Mouse (Mus musculus): ENCODE measurements around the gene Pms2. TPM values are rescaled to one million over a fixed set of nuclear protein-coding genes. Genes with fewer than 3 reads are reported as not detected.

Gene Pms2
- polyA plus RNA-seq, 1 experiment from 2014 or later: 6.6 TPM

DNA sequence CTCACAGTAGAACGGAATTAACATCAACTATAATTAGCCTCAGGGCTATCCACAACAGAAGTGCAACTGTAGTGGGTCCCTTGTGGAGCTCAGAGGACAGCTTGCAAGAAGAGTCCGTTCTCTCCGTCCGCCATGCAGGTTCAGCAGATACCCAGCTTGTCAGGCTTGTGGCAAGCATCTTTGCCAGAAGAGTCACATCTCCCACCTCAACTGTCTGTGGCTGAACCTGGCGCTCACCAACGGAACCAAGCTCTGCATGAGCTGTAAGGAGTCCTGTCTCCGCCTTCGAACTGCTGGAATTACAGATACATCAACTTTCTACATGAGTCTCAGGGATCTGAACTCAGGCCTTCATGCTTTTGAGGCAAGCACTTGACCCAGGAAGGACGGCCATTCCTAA lies 26.4 kb downstream of the Pms2 start:
- no peaks in the 10 kb centered on the region for H3K27me3 ChIP-seq (ENCODE audit: insufficient read depth, low read length)
- no peak overlapping the region for H3K4me2 ChIP-seq (ENCODE audit: low read depth, low read length)
- no peak for DNase-seq
- H3K4me1 ChIP-seq (ENCODE audit: insufficient read depth): no peaks in the 10 kb centered on the region
- peaks cover 11% of the 10 kb centered on the region; the same call in 1 of the 2 replicates for H3K36me3 ChIP-seq (replicated peaks; ENCODE audit: insufficient read depth, low read length)
- no peaks in the 10 kb centered on the region for H3K9me3 ChIP-seq (ENCODE audit: low read length)
- WGBS (ENCODE audit: insufficient replicate concordance): 86% methylated on average over 9 of the region's 9 CpGs
- H3K27ac ChIP-seq (ENCODE audit: low read depth): no peak overlapping the region
- H3K4me3 ChIP-seq (ENCODE audit: low read depth, low read length): no peak overlapping the region
- no peak for ATAC-seq
- no peak for TF ChIP-seq EP300 (IDR thresholded peaks at IDR 0.05; ENCODE audit: low read depth)
- no peak for TF ChIP-seq CTCF (IDR thresholded peaks at IDR 0.05; ENCODE audit: low read depth)
- no peak overlapping the region for H3K9ac ChIP-seq (replicated peaks)

DNA sequence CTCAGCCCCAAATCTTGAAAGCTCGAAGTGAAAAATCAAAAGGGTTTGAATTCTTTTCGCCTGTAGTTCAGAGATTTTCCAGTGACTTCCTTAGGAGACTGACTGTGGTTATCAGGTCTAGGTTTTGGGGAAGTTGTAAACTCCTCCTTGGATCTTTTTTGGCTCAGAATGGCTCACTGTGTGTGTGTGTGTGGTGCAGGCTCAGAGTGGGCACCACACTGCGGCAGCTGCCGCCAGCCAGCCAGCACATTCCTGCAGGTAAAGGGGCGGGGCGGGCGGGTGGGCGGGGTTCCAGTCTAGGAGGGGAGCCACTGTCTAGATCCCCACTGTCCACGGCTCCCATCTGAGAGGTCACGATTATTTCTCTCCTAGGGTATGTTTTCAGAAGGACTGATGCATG lies 31.8 kb downstream of the Pms2 start:
- no peaks in the 10 kb centered on the region for H3K27me3 ChIP-seq (ENCODE audit: insufficient read depth, low read length)
- H3K27ac ChIP-seq (ENCODE audit: low read depth): no peak overlapping the region
- WGBS (ENCODE audit: insufficient replicate concordance): 18% methylated on average over 10 of the region's 10 CpGs
- ATAC-seq: no peak
- no peaks in the 10 kb centered on the region for H3K36me3 ChIP-seq (replicated peaks; ENCODE audit: insufficient read depth, low read length)
- H3K4me1 ChIP-seq (ENCODE audit: insufficient read depth): no peaks in the 10 kb centered on the region
- H3K9me3 ChIP-seq (ENCODE audit: low read length): no peaks in the 10 kb centered on the region
- H3K4me2 ChIP-seq (ENCODE audit: low read depth, low read length): no peak overlapping the region
- no peak for DNase-seq
- TF ChIP-seq CTCF (IDR thresholded peaks at IDR 0.05; ENCODE audit: low read depth): no peak
- TF ChIP-seq EP300 (IDR thresholded peaks at IDR 0.05; ENCODE audit: low read depth): no peak
- no peak overlapping the region for H3K9ac ChIP-seq (replicated peaks)
- H3K4me3 ChIP-seq (ENCODE audit: low read depth, low read length): no peak overlapping the region

DNA sequence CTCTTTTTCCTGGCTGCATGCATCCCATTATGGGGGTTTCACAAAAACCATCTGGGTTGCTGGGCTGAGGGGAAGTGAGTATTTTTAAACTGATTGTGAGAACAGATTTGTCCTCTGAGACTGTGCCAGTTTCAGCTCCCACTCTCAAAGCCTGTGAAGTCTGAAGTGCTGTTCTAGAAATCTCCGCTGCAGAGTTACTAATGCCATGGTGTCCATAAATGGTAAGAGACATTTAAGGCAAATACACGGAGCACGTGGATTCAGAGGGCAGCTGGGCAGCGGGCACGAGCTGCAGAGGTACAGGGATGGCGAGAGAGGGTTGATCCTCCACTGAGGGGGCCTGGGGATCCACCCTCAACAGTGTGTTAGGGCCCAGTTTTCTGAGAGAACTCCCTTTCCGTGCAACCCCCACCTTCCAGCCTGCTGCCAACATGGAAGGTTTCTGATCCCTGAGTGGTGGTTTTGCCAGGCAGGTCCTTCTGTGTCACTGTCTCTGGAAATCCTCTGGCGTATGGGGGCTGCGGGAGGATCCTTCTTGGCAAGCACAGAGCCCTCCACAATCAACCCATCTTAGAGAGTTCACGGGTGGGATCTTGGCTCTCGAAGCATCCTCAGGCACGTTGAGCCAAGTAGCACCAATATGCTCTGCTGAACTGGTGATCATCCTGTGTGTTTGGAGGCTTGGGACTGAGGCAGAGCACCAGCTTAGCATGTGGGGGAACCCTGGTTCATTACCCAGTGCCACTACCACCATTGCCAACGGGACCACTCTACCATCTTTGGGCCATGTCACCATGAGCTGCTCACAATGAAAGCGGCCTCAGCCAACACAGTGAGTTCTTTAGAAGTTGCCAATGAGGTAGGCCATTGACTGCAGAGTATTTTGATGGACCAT lies 33.7 kb downstream of the Pms2 start:
- no peaks in the 10 kb centered on the region for H3K27me3 ChIP-seq (ENCODE audit: insufficient read depth, low read length)
- H3K27ac ChIP-seq (ENCODE audit: low read depth): no peak overlapping the region
- ATAC-seq (no peak), DNase-seq (no peak)
- no peaks in the 10 kb centered on the region for H3K36me3 ChIP-seq (replicated peaks; ENCODE audit: insufficient read depth, low read length)
- no peak overlapping the region for H3K4me3 ChIP-seq (ENCODE audit: low read depth, low read length)
- H3K4me2 ChIP-seq (ENCODE audit: low read depth, low read length): no peak overlapping the region
- no peaks in the 10 kb centered on the region for H3K9me3 ChIP-seq (ENCODE audit: low read length)
- 80% methylated on average over 14 of the region's 14 CpGs for WGBS (ENCODE audit: insufficient replicate concordance)
- TF ChIP-seq CTCF (IDR thresholded peaks at IDR 0.05; ENCODE audit: low read depth) (no peak), EP300 (IDR thresholded peaks at IDR 0.05; ENCODE audit: low read depth) (no peak)
- no peak overlapping the region for H3K9ac ChIP-seq (replicated peaks)
- H3K4me1 ChIP-seq (ENCODE audit: insufficient read depth): no peaks in the 10 kb centered on the region

DNA sequence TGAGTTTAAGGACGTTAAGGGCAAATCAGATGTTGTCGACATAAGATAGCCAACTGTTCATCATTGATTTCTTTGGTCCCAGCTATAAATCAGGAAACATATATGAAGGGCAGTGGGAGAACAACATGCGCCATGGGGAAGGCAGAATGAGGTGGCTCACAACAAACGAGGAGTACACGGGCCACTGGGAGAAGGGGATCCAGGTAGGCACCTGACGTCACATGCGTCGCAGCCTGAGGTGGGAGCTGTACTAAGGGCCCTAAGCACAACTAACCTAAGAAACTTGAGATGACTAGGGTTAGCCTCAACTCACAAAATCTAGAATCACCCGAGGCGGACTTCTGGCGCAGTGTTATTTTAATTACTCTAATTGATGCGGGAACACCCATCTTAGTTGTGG lies 38.6 kb downstream of the Pms2 start:
- DNase-seq: no peak
- Histone ChIP-seq H3K27ac (ENCODE audit: low read depth) (no peak overlapping the region), H3K9me3 (ENCODE audit: low read length) (no peaks in the 10 kb centered on the region), H3K36me3 (replicated peaks; ENCODE audit: insufficient read depth, low read length) (no peaks in the 10 kb centered on the region), H3K27me3 (ENCODE audit: insufficient read depth, low read length) (no peaks in the 10 kb centered on the region), H3K4me3 (ENCODE audit: low read depth, low read length) (no peak overlapping the region), H3K9ac (replicated peaks) (no peak overlapping the region), H3K4me2 (ENCODE audit: low read depth, low read length) (no peak overlapping the region), H3K4me1 (ENCODE audit: insufficient read depth) (no peaks in the 10 kb centered on the region)
- no peak for TF ChIP-seq CTCF (IDR thresholded peaks at IDR 0.05; ENCODE audit: low read depth)
- TF ChIP-seq EP300 (IDR thresholded peaks at IDR 0.05; ENCODE audit: low read depth): no peak
- WGBS (ENCODE audit: insufficient replicate concordance): 85% methylated on average over 12 of the region's 12 CpGs
- no peak for ATAC-seq

DNA sequence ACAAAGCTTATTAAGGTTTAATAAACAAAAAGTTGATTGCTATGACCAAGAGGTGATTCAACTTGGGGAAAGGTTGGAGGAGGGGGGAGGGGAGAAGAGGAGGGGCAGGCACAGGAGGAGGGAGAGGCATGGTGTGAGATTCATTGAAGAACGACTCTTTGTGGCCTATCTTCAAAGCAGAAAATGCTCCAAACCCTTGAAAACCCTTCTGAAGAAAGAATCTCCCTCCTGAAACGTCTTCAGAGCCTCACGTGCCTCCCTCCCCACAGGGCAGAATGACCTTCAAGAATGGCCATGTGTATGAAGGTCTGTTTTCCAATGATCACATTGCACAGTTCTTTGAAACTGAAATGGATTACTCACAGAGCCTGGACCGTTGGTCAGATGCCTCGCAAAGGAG lies 40.3 kb downstream of the Pms2 start:
- DNase-seq: no peak
- no peaks in the 10 kb centered on the region for H3K4me1 ChIP-seq (ENCODE audit: insufficient read depth)
- no peak overlapping the region for H3K4me2 ChIP-seq (ENCODE audit: low read depth, low read length)
- H3K36me3 ChIP-seq (replicated peaks; ENCODE audit: insufficient read depth, low read length): no peaks in the 10 kb centered on the region
- no peak overlapping the region for H3K9ac ChIP-seq (replicated peaks)
- H3K9me3 ChIP-seq (ENCODE audit: low read length): no peaks in the 10 kb centered on the region
- WGBS (ENCODE audit: insufficient replicate concordance): 42% methylated on average over 5 of the region's 5 CpGs
- no peak for TF ChIP-seq EP300 (IDR thresholded peaks at IDR 0.05; ENCODE audit: low read depth)
- TF ChIP-seq CTCF (IDR thresholded peaks at IDR 0.05; ENCODE audit: low read depth): no peak
- no peaks in the 10 kb centered on the region for H3K27me3 ChIP-seq (ENCODE audit: insufficient read depth, low read length)
- H3K4me3 ChIP-seq (ENCODE audit: low read depth, low read length): no peak overlapping the region
- ATAC-seq: no peak
- no peak overlapping the region for H3K27ac ChIP-seq (ENCODE audit: low read depth)

- Histone ChIP-seq H3K4me2 (ENCODE audit: low read depth, low read length) (no peak overlapping the region), H3K4me3 (ENCODE audit: low read depth, low read length) (no peak overlapping the region), H3K36me3 (replicated peaks; ENCODE audit: insufficient read depth, low read length) (no peaks in the 10 kb centered on the region), H3K4me1 (ENCODE audit: insufficient read depth) (no peaks in the 10 kb centered on the region), H3K9me3 (ENCODE audit: low read length) (no peaks in the 10 kb centered on the region), H3K9ac (replicated peaks) (no peak overlapping the region), H3K27me3 (ENCODE audit: insufficient read depth, low read length) (no peaks in the 10 kb centered on the region), H3K27ac (ENCODE audit: low read depth) (no peak overlapping the region)
- ATAC-seq (no peak), DNase-seq (no peak)
- WGBS (ENCODE audit: insufficient replicate concordance): 76% methylated on average over 6 of the region's 6 CpGs
- TF ChIP-seq CTCF (IDR thresholded peaks at IDR 0.05; ENCODE audit: low read depth) (no peak), EP300 (IDR thresholded peaks at IDR 0.05; ENCODE audit: low read depth) (no peak)
Measured at GRCm38 (mm10) chr5:143957101-143957500, 47.3 kb downstream of the Pms2 start.
